Mouse (Mus musculus) right cerebral cortex, adult 18-20 months (tissue): Measurements from ENCODE around the gene Cd248.

ENCODE experiments used
- DNase-seq: peaks from one replicate; pipeline ENCODE4 v3.0.0; 2022; ENCODE audit warnings: mixed read lengths

The Cd248 gene

GRCm38 (mm10) chr19:5067867-5068569 lies at the start of gene Cd248:
Gene Cd248, plus strand, starts transcription at chr19:5068078.
- no peak for DNase-seq

DNA sequence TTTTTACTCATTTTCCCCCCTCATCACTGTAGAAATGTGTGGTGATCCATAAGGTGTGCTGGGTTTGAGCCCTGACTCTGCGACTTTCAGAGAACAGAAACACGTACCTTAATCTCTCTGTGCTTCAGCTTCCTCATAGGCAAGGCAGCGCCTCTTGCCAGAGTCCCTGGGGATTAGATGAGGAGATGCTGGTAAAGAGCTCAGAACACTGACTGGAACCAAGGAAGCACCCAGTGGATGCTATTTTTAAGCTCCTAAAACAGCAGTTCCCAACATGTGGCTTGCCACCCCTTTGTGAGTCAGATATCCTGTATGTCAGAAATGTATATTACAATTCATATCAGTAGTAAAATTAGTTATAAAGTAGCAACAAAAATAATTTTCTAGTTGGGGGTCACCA lies 49.7 kb upstream of the Cd248 start:
- DNase-seq, result no peak

- no peak for DNase-seq
Measured at GRCm38 (mm10) chr19:5021416-5021815, 46.5 kb upstream of the Cd248 start.

DNA sequence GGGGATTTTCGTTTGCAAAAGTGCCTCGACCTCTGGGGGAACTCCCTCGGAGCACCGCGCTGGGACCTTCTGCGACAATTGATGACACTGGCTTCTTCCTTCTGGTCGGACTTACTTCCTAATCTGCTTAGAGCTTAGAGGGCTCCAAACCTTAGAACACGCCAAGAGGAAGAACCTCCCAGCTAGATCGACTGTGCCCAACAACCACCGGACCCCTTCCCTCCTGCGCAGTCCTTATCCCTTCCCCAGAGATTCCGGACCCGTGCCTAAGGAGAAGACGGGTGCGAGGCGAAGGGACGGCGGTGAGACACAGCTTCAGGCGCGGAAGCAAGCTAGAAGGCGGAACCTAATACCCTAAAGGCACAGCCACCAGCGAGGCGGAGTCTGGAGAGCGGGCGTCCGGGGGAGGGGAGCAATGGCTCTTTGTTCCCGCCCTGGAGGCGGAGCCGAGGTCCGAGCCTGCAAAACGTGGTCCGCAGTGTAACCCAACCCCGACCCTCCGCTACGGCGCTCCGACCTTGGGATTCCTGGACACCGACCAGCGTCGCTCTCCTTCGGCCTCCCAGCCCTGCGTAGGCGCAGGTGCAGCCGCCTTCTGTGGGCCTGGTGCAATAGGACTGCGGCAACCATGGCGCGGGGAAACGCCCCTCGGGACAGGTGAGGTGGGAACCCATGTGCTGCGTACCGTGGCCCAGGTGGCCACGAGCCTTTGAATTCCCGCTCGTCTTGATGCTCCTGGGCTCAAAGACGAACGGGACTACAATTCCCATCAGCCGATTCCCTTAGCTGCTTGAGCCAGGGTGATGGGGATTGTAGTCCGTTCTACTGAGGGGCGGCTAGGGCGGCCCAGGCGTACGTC lies 44.0 kb upstream of the Cd248 start, which contains the start of gene Slc29a2:
Gene Slc29a2, plus strand, starts transcription at position 240 of the 859 bp plus-strand sequence.
- peak; percentile 92 for DNase-seq

DNA sequence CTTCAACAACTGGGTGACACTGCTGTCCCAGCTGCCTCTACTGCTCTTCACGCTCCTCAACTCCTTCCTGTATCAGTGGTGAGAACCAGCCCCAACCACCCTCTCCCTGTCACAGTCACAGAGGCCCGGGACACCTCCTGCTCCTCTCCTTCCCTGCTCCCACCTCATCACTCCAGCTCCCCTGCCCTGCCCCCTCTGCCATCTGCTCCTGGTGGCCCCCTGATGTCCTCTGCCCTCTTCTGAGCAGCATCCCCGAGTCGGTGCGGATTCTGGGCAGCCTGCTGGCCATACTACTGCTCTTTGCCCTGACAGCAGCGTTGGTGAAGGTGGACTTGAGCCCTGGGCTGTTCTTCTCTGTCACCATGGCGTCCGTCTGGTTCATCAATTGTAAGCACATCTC lies 41.8 kb upstream of the Cd248 start:
- no peak for DNase-seq

DNA sequence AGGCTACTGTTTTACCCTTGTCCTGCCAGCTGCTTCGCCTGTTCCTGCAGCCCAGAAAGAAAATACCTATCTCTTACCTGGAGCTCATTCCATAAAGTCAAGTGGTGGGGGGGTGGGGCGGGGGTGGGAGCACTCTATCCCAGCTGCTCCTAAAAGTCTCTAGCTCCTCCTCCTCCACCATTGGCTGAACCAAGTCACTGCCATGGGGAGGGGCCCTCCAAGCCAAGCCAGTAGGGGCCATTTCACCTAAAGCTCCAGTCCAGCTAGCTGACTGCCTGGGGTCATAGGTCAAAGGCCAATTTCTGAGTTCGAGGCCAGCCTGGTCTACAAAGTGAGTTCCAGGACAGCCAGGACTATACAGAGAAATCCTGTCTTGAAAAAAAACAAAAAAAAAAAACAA lies 35.2 kb upstream of the Cd248 start:
- no peak for DNase-seq

DNA sequence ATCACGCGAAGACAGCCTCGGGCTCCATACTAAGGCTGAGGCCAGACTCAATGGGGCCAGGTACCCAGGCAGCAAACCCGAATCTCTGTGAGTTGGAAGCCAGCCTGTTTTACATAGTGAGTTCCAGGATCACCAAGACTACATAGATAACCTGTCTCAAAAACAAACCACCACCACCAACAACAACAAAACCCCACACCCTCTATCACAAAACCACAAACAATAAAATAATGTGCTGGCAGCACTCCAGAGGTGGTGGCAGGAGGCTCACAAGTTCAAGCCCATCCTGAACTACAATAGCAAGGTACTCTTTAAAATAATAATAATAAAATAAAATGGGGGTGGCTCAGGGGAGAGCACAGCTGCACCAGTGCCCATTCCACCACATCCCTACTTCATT lies 31.3 kb upstream of the Cd248 start:
- no peak for DNase-seq

GRCm38 (mm10) chr19:5037678-5038571 lies 30.0 kb upstream of the Cd248 start:
- peak; percentile 89 for DNase-seq

- peak; percentile 94 for DNase-seq
Measured at GRCm38 (mm10) chr19:5038709-5039156, 29.1 kb upstream of the Cd248 start, which contains the start of the genes B4gat1 and AC124502.3. Gene B4gat1, plus strand, starts transcription at chr19:5038826. Gene AC124502.3, plus strand, starts transcription at chr19:5038891.

DNA sequence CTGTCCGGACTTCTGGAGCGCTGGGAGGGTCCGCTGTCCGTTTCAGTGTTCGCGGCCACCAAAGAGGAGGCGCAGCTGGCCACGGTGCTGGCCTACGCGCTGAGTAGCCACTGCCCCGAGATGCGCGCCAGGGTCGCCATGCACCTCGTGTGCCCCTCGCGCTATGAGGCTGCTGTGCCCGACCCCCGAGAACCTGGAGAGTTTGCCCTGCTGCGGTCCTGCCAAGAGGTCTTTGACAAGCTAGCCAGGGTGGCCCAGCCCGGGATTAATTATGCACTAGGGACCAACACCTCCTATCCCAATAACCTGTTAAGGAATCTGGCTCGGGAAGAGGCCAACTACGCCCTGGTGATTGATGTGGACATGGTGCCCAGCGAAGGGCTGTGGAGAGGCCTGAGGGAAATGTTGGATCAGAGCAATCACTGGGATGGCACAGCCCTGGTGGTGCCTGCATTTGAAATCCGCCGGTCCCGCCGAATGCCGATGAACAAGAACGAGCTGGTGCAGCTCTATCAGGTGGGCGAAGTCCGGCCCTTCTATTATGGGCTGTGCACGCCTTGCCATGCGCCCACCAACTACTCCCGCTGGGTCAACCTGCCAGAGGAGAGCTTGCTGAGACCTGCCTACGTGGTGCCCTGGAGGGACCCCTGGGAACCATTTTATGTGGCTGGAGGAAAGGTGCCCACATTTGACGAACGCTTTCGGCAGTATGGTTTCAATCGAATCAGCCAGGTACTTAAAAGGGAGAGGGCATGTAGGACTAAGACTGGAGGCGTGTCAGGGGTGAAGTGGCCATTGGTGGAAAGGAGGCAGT lies 28.4 kb upstream of the Cd248 start:
- DNase-seq, result no peak

- DNase-seq, result peak; percentile 95
Measured at GRCm38 (mm10) chr19:5040862-5041523, 26.9 kb upstream of the Cd248 start, which contains the start of gene Brms1. Gene Brms1, plus strand, starts transcription at chr19:5041354.

DNA sequence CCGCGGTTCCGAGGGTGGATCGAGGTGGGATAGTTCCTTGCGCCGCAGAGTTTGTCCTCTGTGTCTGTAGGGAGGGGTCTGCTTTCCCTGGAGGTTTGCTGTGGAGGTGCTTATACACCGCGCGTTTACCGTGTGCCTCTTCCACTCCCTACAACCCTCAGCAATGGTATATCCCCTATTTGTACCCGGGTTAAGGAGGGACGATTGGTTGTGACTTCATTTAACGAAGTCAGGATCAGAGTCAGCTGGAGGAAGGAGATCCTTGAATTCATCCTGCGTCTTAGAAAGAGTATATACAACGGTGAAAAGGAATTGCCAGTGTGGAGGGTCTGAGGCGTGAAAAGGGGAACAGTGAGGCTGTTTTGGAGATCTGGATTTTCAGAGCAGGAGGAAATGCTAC lies 26.3 kb upstream of the Cd248 start:
- no peak for DNase-seq

GRCm38 (mm10) chr19:5045531-5045930 lies 22.3 kb upstream of the Cd248 start:
- no peak for DNase-seq

DNA sequence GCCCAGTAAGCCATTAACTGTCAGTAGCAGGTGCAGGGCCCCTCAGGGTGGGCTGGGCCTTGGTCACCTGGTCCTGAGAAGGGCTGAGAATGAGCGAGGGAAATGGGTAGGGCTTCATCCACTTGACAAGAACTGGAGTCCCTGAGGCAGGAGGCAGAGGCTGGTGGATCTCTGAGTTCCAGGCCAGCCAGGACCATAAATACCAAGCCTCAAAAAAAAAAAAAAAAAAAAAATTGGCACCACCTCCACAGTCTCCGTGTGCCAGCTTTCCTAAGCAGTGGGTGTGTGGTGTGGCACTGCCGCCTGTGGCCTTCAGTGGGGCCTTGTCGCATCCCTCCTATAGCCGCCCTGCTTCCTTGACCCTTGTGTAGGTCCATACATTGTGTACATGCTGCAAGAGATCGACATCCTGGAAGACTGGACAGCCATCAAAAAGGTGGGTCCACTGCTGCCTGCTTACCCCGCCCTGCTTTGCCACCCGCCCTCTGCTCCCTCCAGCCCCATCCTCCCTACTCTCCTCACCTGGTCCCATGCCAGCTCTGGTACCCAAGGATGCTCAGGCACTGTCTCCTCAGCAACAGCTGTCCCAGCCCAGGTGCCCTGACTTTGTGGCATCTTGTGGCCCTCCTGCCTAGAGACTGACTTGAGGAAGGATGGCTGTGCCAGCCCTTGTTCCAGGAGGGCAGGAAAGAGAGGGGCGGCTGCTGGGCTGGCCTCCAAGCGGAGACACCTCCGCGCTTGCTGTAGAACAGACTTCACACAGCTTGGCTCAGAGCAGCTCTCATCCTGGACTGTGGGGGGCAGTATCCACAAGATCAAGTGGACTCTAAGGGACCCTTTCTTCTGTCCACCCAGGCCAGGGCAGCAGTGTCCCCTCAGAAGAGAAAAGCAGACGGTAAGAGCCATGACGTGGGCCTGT lies 19.5 kb upstream of the Cd248 start:
- DNase-seq, result peak; percentile 86

DNA sequence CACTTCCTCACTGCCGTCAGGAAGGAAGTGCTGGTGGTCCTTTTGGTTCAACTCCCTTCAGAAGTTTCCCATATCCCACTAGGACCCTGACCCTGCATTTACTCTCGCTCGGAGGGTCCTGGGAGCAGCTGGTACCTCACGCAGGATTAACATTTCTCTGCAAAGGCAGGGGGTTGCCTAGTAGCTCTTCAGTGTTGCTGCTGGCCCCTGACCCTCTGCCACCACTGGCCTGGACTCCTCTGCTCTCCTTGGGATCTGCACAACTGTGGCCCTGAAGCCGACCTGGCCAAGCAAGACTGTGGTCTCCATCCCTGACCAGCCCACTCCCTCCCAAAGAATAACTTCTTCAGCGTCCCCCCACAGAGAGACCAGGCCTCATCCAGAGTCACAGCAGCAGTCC lies 18.6 kb upstream of the Cd248 start:
- DNase-seq, result no peak

GRCm38 (mm10) chr19:5050047-5050905 lies 17.6 kb upstream of the Cd248 start, which contains the start of gene Rin1:
Gene Rin1, plus strand, starts transcription at chr19:5050481.
- peak; percentile 91 for DNase-seq

DNA sequence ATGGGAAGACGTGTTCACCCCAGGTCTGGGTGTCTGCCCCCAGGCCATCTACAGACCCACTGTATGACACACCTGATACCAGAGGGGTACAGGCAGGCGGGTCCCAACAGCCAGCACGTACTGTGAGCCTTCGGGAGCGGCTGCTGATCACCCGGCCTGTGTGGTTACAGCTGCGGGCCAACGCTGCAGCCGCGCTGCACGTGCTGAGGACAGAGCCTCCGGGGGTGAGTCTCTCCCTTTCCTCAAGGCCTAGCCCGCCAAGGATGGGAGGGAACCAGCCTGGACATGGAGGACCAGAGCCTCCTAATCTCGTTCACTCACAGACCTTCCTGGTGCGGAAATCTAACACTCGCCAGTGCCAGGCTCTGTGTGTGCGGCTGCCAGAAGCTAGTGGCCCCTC lies 16.8 kb upstream of the Cd248 start:
- DNase-seq, result no peak

DNA sequence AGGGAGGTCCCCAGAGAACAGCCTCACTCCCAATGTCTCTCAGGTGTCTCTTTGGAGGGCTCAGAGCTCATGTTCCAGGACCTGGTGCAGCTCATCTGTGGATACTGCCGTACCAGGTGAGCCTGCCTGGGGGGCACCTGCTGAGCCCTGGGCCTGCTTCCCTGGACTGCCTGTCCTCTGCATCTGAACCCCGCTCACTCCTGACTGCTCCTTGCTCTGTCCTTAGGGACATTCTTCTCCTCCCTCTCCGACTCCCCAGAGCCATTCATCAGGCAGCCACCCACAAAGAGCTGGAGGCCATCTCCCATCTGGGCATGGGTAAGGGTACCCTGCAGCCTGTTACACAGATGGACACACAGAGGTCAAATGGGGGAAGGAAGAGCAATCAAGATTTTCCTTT lies 16.4 kb upstream of the Cd248 start:
- DNase-seq, result no peak
